Mouse (Mus musculus) adrenal gland, adult (tissue): ENCODE data around the gene Zfp772.
"Not testable (repeated sequence)": the region's sequence is repeated elsewhere in the genome, so short reads cannot be mapped to it uniquely, and the experiment has no call there.

Experiments used
- DNase-seq, 2 experiments: peaks; one replicate each; pipeline ENCODE4 v3.0.0; 2022 to 2023; ENCODE audit warnings: low spot score in 1 of 2; ENCODE audit not compliant: inconsistent age in 2 of 2

Gene Zfp772

GRCm38 (mm10) chr7:7209313-7210151, at the start of gene Zfp772:
TSS of gene Zfp772 (minus strand) at chr7:7209998.
- peak; percentile 52 to 86 for DNase-seq

GRCm38 (mm10) chr7:7247228-7247627, 37.4 kb upstream of the Zfp772 start, which contains the start of gene Vmn2r29:
TSS of gene Vmn2r29 (minus strand) at chr7:7247328.
- DNase-seq: not testable (repeated sequence)

GRCm38 (mm10) chr7:7188191-7188942, 21.4 kb downstream of the Zfp772 start:
- DNase-seq: peak; percentile 65 to 89

GRCm38 (mm10) chr7:7187417-7188190, 22.2 kb downstream of the Zfp772 start:
- peak in 1 of 2 experiments; percentile 26 for DNase-seq

- no peak for DNase-seq
These were observed 23.9 kb downstream of the Zfp772 start for GRCm38 (mm10) chr7:7185897-7186296.

GRCm38 (mm10) chr7:7171227-7172147, 38.3 kb downstream of the Zfp772 start, which contains the start of gene Zfp418:
TSS of gene Zfp418 (plus strand) at chr7:7171330.
- DNase-seq: peak; percentile 67 to 88
